Mouse (Mus musculus) liver, adult 2 months (tissue): ENCODE measurements at regions not wholly inside any gene's neighbourhood (a gene's known extent, or its start where the extent isn't known, plus 50 kb on each side); places are given as distances from the start of the nearest gene placed in this dataset.

Experiments
- CTCF ChIP-seq: fragments of 200-500 bp; IDR thresholded peaks from 2 replicates; pipeline ENCODE4 v1.5.1; 2011; ENCODE audit warnings: low read depth, low read length, control low read depth
- POLR2A ChIP-seq: fragments of 200-500 bp; IDR thresholded peaks from 2 replicates; pipeline ENCODE4 v1.6.1; 2011; ENCODE audit warnings: low read length, control low read depth; ENCODE audit not compliant: insufficient read depth; ENCODE audit errors: extremely low read depth

GRCm38 (mm10) chr12:60175750-60176149, 956.2 kb upstream of the Fbxo33 start:
- no peak for TF ChIP-seq POLR2A
- no peak for TF ChIP-seq CTCF
